Mouse (Mus musculus) cerebellum, postnatal 10 days (tissue): ENCODE measurements at regions not wholly inside any gene's neighbourhood (a gene's known extent, or its start where the extent isn't known, plus 50 kb on each side); places are given as distances from the start of the nearest gene placed in this dataset.
A peak's percentile ranks its signal among the peaks of the same experiment; 100 is the strongest.

Experiments
- DNase-seq, 2 experiments: peaks; one replicate each; pipeline ENCODE4 v3.0.0; 2021; ENCODE audit warnings: mixed read lengths in 2 of 2

DNA sequence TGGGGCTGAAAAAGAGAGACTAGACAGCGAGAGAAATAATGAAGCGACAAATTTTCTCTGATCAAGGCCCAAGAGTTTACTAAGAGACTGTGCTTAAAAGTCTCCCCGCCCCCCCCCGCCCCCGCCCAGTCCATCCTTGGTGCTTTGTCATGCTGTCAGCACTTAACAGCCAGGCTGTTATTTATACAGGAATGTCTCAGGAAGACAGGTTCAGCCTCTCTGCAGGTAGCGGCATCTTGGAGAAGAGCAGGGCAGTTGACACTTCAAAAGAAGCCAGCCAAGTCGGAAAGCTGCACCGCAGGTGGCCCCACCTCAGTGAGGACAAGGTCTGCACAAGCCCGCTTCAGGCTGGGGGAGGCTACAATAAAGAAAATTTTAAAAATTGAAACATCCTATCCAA lies 487.6 kb downstream of the Pdzph1 start:
- peak; percentile 9 to 31 for DNase-seq

DNA sequence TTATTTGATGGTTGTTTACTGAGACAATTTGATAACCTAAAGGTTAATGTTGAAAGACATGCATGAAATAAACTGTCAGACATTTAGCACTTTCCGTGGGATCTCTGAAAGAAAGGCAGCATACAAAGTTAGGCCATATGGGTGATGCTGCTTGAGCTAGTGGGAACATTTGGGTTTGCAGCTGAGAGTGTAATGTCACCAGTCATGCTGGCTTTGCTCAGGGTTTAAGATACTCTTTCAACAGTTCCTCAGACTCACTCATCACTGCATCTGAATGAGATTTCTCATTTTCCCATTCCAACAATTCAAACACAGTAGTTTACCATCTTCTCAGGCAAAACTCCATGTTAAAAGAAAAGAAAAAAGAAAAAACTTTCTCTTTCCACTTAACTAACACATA lies 522.3 kb downstream of the Pdzph1 start:
- DNase-seq, result no peak
